Mouse (Mus musculus) neutrophil, adult 5-6 weeks (primary cell): Measurements from ENCODE around the gene Cdk14. TPM values are rescaled to one million over a fixed set of nuclear protein-coding genes. Genes with fewer than 3 reads are reported as not detected.

Source experiments
- ATAC-seq: fragments of 151-379, 151-347 bp; 2 replicates; pipeline ENCODE4 v1.8.0; 2017; ENCODE audit warnings: mild to moderate bottlenecking, moderate TSS enrichment; ENCODE audit not compliant: insufficient number of reproducible peaks, poor library complexity, low FRiP score, severe bottlenecking; ENCODE audit errors: extremely low read depth
- total RNA-seq: library from RNA; stranded (forward); fragments of 200-1000 nt; gene quantifications from 2 replicates; pipeline ENCODE4 v1.2.3, GENCODE M21; 2017

Gene Cdk14
- total RNA-seq, 1 experiment from 2014 or later = 9.2 TPM

DNA sequence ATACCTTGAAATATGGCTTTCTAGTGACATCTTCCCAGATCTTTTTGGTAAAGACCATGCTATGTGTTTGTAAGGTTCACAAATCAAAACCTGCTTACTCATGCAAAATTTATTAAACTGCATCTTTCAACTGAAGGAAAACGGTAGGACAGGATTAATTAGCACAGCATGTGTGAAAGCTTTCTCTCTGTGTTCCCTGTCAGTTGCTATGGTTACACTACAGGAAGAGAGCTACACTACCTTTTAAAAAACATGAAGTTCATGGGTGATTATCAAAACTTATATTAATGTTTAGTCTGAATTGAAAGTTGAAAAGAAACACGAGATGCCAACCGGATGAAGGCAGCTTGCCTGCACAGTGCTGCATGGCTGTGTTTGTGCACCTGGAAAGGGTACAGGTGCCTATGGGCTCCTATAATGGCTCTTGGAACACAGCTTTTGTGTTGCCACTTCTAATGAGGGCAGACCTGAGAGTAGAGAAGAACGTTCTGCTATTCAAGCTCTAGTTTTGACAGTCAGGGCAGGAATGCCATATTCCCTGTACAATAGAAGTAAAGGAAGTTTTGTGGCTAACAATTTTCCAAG is 380.3 kb downstream of the Cdk14 start:
- ATAC-seq = no peak

DNA sequence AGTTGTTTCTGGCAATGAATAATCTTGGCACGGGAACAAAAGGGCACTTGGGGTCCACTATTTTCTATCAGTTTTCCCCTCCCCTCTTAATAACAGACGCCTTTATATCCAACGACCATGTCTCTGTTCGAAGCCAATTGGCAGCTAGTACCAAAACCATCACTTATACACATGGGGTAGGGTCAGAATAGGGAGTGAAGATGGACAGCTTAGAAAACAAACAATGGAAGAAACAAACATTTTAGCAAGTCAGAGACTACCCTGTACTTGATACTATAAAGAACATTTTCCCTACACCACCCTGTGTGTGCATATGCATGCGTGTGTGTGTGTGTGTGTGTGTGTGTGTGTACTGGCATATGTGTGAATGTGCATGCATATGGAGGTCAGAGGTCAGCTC is 386.7 kb downstream of the Cdk14 start:
- ATAC-seq = no peak

GRCm38 (mm10) chr5:5032847-5033246 is 387.3 kb downstream of the Cdk14 start:
- ATAC-seq = no peak

DNA sequence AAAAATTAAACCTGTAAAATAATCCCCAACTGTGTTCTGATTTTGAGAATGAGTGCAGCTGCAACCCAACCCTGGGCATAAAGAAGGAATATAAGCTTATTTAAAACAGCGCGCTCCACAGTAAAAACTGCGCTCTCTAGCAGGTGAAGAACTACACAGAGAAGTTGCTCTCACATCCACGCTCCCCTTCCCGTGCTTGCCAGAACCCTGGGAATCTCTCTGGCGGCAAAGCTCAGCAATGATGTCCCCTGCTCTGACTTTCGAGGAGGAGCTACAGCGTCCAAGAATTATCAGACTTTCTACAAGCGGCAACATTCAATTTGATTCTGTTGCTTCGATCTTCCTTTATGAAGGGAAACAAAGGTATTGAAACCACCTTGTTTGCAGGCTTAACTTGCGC is 387.7 kb downstream of the Cdk14 start:
- ATAC-seq = no peak

DNA sequence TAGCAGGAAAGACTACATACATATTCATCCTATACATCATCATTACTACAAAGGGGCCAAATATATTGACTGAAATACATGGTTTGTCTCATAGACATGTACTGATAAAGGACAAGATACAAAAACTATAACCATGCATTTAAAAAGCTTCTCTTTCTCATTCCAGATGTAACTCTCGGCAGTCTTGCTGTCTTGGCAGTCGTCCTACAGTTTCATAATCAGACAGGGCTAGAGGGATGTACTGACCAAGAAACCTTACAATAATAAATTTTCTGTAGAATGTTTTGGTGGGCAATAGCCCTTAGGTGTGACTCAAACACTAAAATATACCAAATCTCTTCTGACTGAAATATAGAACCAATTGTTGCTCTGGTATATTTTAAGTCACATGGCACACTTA is 389.7 kb downstream of the Cdk14 start:
- ATAC-seq = no peak

DNA sequence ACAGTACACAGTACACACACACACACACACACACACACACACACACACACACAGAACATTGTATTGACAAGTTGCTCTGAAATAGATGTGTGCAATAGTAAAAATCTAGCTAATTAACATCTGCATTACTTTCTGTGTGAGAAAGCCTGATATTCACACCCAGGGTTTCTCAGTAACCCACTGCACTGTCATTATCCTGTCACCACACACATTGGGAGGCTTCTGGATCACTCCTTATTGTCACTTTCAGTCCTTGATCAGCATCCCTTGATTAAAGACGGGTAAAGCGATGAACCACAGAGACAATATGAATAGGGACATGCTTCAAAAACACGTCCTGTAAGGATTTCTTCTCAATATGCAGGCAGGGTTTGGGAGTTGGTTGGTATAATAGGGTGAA is 401.2 kb downstream of the Cdk14 start:
- no peak for ATAC-seq

DNA sequence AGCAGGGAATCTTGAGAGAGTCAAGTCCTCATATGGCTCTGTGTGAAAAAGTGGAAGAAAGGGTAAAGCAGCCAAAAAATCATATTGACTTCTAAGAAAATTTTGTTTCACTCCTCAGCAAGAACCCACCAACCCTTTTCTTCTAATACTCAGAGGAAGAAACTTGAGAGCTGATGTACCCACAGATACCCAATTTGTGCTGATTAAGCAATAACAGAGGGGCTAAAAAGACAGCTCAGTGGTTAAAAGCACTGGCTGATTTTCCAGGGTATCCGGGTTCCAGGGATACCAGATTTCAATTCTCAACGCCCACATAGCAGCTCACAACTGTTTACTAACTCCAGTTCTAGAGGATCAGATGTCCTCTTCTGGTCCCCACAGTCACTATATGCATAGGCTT is 401.9 kb downstream of the Cdk14 start:
- ATAC-seq = no peak

DNA sequence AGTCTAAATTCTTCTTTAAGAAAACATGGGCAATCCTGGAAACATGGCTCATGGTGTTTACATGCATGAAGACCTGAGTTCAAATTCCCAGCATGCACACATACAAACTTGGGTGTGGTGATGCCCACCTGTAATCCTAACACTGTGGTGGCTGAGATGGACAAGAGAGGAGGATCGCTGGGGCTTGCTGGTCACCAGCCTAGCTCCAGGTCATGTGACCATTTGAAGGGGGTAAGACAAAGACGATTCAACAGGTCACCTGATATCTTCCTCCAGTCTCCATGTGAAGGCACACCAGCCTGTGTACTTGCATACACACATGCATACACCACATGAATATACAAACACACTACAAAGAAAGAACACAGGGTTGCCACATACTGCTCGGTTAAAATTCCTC is 406.3 kb downstream of the Cdk14 start:
- ATAC-seq = no peak

DNA sequence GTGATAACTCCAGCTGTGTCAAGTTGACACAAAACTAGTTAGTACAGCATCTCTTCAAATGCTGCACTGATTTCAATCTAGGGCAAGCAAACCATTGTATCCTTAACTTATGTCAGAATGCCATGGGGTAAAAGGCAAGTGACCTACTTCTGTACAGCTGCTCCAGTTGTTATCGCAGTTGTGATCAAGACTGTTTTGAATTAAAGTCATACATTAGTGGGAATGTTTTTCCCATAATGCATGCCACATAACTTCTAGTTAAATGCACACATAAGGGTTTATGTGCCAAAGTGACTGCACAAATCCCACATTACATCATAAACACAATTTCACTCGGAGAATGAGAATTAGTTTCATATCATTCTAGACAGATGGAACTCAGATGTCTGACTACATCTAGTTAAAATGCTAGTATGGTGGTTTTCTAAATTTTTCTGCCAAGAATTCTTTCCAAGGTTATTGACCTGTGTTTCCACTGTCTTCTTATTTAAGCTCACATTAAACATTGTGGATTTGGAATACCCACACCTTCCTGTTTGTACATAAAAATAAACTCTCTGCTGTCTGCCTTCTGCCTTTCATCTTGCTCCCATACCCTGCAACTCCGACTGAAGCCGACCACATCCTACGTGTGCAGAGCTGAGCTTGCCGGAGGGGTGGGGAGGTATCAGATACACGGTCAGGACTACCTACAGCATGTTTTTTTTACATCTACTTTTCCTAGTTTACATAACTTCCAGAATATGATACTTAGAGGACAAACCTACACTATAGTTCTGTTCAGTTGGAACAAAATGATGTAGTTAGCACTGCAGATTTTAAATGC is 407.4 kb downstream of the Cdk14 start:
- ATAC-seq = no peak

- ATAC-seq = no peak
Measured at GRCm38 (mm10) chr5:5008153-5008745, 411.9 kb downstream of the Cdk14 start.

- ATAC-seq = no peak
Measured at GRCm38 (mm10) chr5:5007489-5008152, 412.5 kb downstream of the Cdk14 start.

DNA sequence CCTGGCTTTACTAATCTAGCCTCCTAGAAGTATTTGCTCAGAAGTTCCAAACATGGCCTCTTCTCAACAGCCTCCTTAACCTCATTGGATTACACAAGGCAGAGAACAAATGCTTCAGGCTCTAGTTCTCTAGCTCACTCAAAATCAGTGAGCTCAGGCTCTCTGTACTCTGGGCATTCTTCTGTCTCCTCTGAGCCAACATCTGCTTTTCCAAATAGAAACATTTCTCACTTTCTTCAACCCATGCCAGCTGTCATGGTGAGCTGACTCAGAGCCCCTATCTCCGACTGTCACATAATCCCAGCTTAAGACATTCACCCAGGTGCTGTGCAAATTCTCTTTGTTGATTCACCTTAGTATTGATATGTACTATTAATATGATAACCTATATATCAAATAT is 414.5 kb downstream of the Cdk14 start:
- ATAC-seq = no peak

DNA sequence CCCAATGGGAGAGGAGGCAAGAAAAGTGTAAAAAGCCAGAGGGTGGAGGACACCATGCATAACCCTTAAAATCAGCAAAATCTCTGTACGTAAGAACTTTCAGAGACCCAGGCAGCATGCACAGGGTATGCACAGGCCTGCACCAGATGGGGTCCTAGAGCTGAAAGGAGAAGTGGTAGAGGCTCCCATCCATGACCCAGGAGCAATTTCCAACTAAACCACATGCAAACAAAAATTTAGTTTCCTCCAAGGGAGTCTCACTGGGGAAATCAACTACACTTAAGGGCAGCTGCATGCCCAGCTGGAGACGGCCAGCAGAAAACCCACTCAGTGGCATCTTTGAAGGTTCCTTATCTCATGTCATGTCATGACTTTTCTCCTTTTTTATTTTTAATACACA is 415.4 kb downstream of the Cdk14 start:
- no peak for ATAC-seq

DNA sequence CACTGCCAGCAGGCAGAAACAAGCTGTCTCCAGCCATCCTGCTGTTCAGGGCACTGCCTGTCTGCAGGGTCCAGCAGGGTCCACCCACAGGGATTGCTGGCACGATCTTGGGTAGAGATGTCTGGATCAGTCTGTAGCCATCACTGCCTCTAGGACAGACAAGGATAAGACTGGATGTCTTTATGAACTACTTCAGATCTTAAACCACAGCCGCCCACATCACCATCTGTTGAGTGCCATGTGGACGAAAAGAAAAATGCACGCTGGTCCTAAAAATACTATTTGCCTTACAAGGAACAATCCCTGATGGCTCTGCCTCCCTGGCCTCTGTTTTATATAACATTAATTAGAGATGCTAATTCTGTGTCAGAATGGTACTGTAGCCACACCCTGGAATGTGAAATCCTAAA is 426.9 kb downstream of the Cdk14 start:
- ATAC-seq = no peak

DNA sequence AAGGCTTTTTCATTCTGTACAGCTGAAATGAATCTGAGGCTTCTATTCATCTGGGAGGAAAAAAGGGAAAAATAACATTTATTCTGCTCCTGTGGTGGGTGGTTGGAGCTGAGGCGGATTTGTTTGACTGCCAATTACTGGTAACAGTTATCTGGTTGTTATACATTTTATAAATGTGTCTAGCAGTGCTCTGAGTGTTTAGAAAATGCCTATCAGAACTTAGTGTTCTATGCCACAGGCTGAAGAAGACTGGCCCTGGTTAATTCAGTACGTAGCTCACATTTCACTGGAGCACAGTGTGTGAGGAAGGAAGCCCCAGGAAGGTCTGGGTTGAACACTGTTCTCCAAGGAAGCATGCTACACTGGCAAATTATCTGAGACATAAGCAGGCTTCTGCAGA is 429.1 kb downstream of the Cdk14 start:
- no peak for ATAC-seq

GRCm38 (mm10) chr5:4990237-4990636 is 429.9 kb downstream of the Cdk14 start:
- ATAC-seq = no peak

DNA sequence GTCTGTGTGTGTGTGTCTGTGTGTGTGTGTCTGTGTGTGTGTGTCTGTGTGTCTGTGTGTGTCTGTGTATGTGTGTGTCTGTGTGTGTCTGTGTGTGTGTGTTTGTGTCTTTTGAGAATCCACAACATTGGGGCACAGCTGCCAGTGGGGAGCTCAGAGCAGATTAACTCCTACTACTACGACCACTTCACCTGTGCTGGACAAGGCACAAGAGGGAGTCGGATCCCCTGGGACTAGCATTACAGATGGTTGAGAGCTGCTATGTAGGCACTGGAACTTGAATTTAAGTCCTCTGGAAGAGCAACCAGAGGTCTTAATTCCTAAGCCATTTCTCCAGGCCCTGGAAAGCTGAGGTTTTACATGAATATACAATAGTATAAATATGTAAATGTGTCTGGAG is 433.9 kb downstream of the Cdk14 start:
- no peak for ATAC-seq

DNA sequence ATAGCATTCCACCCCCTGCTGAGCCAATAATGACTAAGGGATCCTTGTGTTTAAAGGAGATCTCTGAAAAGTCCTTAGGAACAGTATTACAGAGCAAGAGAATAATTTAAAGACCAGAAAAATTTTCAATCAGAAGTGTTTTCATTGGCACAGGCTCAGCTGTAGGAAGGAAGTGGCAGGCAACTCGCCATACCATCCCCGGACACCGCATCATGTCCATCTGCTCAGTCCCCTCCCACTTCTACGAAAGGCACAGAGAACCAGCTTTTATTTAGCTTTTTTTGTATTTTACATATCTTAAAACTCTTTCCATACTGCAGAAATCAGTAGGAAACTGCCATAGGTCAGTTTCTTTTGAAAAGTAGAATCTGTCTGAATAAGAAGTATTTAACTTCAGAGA is 440.6 kb downstream of the Cdk14 start:
- ATAC-seq = no peak

DNA sequence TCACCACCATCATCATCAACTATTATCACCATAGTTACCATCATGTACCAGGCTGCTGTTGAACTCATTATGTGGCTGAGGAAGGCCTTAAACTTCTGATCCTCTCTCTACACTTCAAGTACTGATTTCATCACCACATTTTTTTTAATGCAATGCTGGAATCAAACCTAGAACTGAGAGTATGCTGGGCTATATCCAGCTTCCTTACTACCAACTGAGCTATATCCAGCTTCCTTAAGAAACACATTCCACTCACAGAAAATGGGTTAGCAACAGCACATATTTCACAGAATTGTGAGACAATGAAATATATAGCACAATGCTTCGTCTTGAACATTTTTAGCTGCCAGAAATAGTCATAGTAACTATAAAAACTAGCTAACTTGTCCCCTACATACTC is 446.7 kb downstream of the Cdk14 start:
- ATAC-seq = no peak

GRCm38 (mm10) chr5:4962063-4962610 is 458.0 kb downstream of the Cdk14 start:
- peak; percentile 60; the same call in 1 of the 2 replicates for ATAC-seq
